Mouse (Mus musculus) 3134 (cell line): ENCODE measurements at regions not wholly inside any gene's neighbourhood (a gene's known extent, or its start where the extent isn't known, plus 50 kb on each side); places are given as distances from the start of the nearest gene placed in this dataset.
A peak's percentile ranks its signal among the peaks of the same experiment; 100 is the strongest.

ENCODE experiments used
- DNase-seq: peaks from one replicate; pipeline ENCODE4 v3.0.0-alpha.2; 2011; ENCODE audit warnings: low spot score; ENCODE audit not compliant: insufficient read length; ENCODE audit errors: extremely low read depth

DNA sequence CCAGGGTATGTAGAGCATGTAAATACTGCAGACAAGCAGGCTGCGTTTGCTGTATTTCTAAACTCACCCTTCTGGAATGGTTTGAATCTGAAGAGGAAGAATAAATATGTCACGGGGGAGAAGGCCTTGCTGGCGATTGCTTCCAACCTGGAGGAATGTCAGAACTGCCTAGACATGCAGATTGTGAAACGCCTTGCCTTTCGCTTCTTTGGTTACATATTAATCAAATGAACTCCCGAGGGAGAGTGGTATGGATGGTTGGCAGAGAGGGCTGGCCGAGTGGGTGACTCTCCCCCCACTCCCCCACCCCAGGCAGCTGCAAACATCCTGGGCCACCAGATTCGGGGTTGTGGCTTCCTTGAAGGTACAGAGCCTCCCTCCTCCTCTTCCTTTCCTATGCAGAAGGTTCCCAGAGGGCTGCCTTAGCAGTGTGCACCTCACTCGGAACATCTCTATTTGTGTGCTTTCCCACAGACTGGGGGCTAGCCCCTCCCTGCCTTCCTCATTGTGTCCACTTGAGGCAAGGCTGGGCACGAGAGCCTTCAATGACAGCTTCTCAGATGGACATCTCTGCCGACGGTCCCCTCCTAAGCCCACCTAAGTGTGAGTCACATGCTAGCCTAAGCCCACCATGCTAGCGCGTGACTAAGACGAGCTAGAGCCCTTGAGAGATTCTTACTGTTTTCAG, 93.3 kb downstream of the Zfp281 start:
- DNase-seq: peak; percentile 51

DNA sequence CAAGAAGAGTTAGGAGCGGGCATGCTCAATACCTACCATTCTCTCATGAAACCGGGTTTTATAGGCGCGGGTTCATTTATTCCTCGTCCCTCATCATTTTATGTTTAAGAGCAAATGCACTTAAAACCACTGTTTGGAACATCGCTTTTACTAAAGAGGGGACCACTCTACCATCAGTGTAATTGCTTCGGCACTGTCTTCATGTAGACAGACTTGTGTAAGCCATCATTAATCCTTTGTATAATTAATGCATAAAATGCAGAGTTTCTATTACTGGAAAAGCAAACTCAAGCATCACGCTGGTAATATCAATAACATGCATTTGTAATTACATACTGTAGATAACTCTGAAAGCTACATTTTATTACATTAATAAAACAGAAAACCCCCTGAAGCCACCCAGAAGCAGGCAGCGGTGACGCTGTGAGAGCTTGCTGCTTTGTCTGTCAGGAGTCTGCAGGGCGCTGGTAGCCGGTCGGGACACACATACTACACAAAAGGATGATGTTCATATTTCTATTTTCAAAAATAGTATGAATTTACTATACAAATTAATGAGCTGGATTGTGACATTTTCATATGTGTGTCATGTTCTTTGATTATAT, 99.2 kb downstream of the Zfp281 start:
- DNase-seq: no peak

DNA sequence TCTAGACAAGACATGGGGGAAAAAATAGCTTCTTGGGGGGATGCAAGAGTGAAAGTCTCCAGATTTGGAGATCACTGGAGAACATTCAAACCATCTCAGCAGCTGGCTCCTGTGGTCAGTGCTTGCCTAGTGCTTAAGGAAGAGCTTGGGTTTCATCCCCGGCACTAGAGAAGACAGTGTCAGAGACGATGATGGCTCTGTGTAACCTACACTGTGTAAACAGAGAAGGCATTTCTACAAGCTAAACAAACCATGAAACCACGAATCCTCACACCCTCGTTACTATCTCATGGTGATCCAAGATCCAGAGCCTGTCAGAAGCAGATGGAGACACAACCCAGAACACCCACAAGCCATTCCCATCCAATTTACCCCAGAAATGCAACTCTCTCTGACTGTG, 100.5 kb downstream of the Zfp281 start:
- no peak for DNase-seq

DNA sequence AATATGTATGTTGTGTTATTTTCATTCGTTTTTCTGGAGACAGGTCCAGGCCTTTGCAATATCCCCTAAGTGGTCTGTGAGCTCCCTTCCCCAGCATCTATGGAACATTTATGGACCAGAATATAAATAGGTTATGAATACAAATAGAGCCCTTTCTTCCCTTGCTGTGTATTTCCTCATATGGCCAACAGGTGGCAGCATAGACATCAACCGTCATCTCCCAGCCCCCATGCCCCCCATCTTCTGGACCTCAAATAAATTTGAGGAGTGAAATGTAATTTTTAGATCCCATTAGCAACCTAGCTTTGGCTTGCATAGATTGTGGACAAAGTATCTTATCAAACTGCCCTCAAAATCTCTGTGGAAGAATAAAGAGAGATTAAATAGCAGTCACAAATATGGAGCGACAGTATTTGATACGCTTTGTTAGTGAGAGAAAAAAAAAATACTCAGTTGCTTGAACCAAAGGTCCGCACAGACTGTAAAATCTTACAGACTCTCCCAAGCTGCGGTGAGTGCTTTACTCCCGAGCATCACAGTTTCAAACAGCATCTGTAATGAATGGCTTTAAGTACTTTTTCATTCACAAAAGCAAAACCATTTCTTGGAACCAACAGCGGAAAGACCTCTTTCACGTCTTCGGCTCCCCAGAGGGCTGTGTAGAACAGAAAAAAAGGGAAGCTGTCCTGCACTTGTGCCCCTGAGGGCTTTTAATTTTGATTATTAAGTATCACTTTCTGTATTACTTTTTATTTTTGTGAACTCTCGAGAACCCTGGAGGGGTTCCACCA, 101.6 kb downstream of the Zfp281 start:
- no peak for DNase-seq

DNA sequence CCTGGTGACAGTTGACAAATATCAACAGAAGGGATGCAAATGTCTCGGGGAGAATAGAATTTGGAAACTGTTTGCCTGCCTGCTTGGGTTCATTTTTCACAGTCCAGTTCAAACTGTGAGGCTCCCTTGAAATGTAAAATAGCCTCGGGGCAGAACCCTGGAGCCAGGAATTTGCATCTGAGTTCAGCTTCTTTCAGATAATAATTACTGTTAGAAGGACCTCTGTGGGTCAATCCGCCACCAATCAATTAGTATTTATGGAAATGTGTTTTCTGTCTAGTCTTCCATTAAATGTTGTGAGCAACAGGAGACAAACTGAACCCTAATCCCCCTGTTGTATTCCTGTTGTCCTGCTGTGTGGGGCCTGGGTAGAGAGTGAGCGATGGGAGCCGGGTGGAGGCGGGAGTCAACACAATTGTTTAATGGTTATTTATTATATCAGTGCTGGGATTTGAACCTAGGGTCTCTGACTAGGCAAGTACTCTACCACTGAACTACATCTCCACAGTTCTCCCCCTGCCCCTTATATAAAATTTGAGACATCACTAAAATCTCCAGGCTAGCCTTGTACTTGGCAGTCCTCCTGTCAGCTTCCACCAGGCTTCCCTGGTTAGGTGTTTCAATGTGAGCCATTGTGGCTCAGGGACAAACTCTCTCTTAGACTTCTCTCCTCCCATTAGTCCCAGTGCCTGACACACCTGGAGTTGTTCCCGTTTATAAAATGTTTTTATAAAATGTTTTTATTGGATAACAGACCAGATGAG, 103.3 kb downstream of the Zfp281 start:
- no peak for DNase-seq

DNA sequence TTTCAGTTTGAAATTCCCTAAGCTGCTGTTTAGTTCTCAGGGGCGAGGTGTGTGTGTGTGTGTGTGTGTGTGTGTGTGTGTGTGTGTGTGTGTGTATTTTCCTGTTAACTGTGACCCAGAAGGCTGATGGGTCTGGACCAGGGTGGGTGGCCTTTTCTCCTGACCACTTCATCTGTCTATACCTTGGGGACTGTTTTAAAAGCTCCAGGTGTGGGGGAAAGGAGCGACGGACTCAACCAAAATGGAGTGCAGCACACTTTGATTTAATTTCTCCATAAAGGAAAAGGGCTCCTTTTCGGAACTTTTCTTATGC, 103.9 kb downstream of the Zfp281 start:
- DNase-seq: no peak

DNA sequence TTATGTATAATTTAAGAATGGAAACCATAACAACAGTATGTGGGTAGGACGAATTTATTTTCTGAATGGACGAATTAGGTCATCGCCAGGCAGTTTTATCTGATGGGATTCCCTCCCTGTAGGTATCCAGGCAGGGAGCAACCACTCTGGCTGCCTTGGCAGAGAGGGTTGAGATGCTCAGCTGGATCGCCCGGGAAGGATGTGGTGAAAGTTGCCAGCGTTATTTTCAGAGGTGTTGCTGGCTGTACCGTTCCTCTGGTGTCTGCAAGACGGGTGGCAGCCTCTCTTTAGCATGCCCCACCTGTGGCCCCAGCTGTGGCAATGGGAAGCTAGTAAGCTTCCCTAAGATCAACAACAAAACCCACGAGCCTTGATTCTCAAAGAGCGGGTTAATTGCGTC, 105.9 kb downstream of the Zfp281 start:
- DNase-seq: no peak

DNA sequence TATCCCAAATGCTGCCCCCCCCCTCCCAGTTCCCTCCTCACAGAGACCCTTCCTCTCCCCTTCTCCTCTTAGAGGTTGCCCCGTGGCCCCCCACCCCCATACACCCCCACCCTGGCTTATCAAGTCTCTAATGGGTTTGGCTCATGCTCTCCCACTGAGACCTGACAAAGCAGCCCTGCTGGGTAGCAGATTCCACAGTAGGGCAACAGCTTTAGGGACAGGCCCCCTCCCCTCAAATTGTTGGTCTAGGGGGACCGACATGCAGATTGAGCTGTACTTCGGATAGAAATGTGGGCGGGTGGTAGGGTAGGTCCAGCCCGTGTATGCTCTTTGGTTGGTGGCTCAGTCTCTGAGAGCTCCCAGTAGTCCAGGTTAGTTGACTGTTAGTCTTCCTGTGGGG, 113.3 kb downstream of the Zfp281 start:
- DNase-seq: no peak

DNA sequence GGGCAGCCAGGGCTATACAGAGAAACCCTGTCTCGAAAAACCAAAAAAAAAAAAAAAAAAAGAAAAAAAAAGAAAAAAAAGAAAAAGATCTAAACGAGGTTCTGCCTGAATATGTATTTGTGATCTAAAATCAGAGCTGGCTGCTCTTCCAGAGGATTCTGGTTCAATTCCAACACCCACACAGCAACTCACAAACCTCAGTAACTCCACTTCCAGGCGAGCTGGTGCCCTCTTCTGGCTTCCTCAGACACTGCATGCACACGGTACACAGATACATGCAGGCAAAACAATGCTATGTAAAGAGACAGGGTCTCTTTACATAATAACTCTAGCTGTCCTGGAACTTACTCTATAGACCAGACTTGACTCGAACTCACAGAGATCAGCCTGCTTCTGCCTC, 114.8 kb downstream of the Zfp281 start:
- DNase-seq: peak; percentile 59

DNA sequence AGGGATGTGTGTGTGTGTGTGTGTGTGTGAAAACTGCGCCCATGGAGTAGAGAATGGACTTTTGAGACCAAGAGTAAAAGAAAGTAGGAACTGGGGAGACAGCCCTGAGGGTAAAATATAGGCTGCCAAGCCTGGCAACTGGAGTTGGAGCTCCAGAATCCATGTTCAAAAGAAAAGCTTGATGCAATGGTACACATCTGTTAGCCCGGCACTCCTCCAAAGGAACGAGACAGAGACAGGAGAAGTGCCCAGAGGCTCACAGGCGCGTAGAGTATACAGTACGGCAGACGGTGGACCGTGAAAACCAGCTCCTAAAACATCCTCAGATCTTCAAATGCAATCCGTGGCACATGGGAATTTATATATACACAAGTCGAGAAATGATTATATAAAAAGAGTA, 116.4 kb downstream of the Zfp281 start:
- DNase-seq: no peak

DNA sequence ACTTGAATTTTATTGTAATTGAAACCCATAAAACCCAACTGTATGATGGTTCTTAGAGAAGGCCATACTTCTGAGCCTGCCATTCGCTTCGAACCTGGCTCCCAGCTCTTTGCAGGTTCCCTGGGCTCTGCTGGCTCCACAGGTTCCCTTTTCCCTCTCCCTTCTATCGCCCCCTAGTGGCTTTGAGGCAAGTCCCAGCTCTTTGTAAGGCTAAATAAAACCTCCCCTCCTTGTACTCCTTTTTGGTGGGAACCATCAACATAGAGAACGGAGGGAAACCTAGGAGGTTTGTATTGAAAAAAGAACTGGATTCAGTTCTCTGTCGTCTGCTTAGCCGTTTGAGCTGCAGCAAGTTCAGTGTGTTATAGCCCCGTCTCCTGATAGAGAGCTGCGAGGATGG, 124.5 kb downstream of the Zfp281 start:
- DNase-seq: no peak

DNA sequence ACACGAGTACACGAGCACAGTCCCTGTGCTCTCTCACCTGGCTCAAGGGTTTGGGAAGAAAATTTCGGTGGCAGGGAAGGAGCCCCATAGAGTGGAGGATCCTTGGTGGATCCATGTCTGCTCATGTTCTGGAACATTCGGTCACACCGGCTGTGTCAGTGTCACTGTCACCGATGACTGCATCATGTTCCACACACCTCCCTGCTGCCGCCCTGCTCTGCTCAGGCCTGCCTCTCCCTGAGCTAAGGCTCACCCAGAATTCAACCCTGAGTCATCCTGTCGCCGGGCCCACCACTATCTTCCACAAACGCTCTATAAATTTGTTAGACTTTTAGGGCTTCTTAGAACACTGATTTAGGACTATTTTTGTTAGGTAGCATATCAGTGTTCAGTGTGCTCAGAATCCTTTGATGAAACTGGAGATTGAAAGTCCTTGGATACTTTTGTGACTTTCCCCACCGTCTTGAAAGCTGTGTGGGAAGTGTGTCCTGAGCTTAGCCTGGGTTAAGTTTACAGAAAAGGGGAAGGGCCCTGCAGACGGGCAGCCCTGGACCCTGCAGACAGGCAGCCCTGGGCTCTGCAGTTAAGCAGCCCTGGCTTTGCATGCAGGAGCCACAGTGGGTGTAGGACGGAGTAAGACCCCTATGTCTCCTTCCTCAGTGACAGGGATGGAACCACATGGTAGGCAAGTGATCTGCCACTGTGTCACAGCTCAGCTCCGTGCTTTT, 126.9 kb downstream of the Zfp281 start:
- DNase-seq: peak; percentile 28

DNA sequence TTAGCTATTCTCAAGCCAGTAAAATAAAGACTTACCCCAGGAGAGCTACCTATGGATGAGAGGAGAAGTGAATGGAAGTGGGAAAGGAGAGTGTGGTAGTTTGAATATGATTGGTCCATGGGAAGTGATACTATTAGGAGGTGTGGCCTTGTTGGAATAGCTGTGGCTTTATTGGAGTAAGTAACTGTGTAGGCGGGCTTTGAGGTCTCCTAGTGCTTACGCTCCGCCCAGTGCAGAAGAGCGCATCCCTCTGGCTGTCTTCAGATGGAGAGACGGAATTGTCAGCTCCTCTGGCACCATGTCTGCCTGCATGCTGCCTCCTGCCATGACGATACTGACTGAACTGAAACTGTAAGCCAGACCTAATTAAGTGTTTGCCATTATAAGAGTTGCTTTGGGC, 129.6 kb downstream of the Zfp281 start:
- no peak for DNase-seq

DNA sequence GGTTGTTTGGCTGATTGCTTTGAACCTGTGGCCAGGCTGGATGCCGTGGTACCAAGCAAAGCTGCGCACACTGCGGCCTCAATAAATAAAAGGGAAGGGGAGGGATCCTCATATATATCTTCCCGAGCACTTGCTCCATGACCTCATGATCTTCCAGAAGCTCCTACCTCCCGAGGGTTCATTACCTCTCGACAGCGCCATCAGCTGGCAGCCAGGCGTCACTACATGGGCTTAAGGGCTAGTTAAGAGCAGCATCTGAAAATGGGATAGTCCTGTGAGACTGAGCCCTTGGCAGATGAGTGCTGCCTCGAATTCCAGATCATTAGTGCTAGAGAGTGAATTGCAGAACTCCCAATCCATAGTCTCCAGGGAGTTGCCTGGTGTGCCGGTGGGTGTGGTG, 134.0 kb downstream of the Zfp281 start:
- no peak for DNase-seq

DNA sequence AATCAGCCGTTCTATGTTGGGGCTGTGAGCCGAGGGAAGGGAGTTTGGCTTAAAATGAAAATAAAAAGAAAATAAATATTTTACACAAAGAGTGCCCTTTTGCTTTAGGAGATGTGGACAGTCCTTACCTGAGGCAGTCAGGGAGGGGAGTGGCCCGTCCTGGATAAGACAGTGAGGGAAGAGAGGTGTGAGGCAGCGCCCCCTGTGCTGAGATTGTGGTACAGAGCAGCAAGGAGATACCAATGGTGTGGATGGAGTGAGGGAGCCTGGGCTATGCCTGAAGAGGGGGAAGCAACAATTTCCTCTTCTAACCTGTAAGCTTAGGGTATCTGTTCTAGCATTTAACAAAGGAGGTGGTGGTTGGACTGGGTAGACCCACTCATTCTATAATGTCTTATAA, 134.5 kb downstream of the Zfp281 start:
- DNase-seq: no peak

DNA sequence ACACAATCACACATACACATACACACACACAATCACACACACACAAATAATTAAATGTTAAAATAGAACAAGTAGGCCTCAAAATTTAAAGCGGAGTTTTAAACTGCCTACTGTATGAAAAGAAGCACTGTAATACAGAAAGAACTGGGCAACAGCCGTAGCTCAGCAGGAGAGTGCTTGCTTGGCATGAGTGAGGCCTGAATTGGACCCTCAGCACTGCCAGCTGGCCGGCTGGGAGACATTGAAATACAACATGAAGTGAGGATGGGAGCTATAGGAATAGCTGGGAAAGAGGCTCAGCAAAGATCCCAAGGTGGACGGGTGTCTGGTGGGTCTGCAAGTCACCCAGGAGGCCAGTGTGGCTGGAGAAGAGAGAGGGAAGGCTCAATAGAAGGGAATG, 136.8 kb downstream of the Zfp281 start:
- DNase-seq: no peak

DNA sequence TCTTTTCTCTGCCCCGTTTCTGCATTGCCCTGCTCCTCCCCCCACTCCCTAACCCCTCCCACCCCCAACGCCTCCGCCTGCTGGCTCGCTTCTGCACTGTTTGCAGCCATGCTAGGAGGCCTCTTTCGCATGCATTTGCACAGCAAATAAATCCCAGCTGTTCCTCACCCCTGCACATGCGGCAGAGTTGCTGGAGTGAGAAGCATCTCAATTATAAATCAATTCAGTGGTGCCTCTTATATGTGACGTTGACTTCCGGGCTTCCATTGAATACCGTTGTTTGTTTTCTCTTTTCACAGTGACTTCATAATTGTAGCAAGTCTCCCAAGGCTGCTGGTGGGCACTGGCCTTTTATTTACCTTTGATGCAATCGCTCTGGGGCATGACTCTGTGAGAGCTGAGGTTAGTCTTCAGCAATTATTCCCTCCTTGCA, 144.3 kb downstream of the Zfp281 start:
- no peak for DNase-seq

DNA sequence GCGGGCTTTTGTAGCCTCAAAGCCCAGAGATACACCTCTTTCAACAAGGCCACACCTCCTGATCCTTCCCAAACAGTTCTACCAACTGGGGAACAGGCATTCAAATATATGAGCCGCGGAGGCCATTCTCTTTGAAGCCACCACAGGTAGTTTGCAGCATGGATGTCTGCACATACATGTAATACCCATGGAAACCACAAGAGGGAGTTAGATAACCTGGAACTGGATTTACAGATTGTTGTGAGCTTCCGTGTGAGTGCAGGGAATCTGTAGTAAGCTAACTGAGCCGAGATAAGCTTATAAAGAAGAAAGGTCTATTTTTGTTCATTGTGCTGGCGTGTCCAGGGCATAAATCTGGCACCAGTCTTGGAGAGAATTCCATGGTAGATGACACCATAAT, 149.0 kb downstream of the Zfp281 start:
- no peak for DNase-seq

DNA sequence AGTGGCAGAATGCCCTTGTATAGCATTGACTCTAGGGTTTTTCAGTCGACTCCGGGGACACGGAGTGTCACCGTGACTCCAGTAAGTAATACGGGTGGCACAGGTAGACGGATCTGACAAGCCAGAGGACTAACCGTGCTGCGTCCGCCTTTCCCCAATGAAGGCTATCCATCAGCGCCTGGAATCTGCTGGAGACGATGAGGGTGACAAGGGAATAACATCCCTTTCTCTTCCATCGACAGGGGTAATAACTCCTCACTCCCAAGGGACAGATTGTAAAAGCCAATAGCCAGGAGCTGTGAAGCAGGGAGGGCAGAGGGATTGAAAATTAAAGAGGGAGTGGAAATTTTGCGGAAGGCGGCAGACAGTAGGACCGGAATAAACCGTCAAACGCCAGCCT, 151.5 kb downstream of the Zfp281 start:
- DNase-seq: no peak

DNA sequence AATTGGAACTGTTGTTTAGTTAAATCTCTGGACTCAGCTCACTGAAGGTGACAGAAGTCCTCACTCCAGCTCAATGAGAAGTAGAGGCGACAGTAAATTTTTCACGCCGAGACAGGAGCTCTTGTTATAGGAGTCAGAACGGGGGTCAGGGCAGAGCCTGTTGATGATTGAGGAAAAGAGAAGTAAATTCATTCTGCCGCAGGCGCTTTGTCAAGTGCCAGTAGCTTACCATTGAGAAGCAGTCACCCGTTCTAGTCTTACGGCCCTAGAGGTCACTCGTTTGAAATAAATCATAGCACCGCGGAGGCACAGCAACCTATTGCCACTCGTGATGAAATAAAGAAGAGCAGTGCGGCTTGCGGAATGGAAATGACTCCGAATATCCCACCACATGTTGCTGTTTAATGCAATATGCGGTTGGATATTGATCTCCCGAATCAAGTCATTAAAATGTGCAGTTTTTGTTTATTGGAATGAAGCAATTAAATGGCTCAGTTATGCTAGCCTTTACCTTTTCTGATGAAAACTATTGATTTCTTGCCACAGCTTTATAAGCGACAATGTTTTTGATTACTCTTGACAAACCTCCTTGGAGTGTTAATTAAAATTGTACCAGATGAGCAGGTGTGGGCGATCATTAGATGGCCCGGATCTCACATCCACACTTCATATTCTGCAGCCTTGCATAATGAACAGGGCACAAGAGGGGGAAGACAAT, 152.7 kb downstream of the Zfp281 start:
- no peak for DNase-seq
